Comparison of ENCODE assay signal across 25 mouse cellular contexts in the genomic region with DNA sequence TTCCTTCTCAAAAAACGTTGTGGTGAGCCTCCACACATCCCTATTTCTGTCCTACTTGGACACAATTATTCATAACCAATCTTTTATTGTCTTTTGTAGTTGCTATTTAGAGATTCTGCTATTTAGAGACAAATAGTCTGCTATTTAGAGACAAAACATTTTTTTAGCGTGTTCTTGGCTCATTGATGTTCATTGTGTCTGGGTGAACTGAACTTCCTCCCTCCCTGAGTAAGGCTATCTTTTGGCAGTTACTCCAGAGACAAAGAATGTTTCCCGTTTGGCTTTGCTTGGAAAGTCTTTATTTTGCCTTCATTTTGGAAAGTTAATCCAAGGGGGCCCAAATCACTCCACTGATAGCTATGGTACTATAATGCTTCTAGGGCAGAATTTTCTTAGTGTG.
A peak's percentile ranks its signal among the peaks of the same experiment; 100 is the strongest.
DNase-seq lines count a peak whose midpoint lies in the region; ATAC-seq and TF ChIP-seq lines count a peak whose summit lies in the region.
"Had no signal": no experiment of that assay in that cellular context is flagged by ENCODE, and none has a peak within 500 bp of the region (broad histone marks: within the 10 kb centered on the region; RNA-seq: fewer than 3 reads in every experiment).

No protein-coding gene starts in this region.

- no peaks in the 10 kb centered on the region for H3K36me3 ChIP-seq in heart, postnatal 0 days (replicated peaks; ENCODE audit: control insufficient read depth, insufficient read depth, low read length)
- no peaks in the 10 kb centered on the region for H3K36me3 ChIP-seq in heart, embryonic 12.5 days
- no peaks in the 10 kb centered on the region for H3K36me3 ChIP-seq in kidney, embryonic 14.5 days (ENCODE audit: control insufficient read depth, insufficient read depth, low read length)
- H3K36me3 ChIP-seq in kidney, embryonic 15.5 days, result no peaks in the 10 kb centered on the region
- no peaks in the 10 kb centered on the region for H3K36me3 ChIP-seq in lung, embryonic 16.5 days (ENCODE audit: control insufficient read depth, insufficient read depth, low read length)
- H3K36me3 ChIP-seq: embryonic facial prominence, embryonic 10.5 days; embryonic facial prominence, embryonic 13.5 days; forebrain, embryonic 12.5 days; forebrain, embryonic 15.5 days; heart, embryonic 13.5 days; hindbrain, embryonic 10.5 days; hindbrain, embryonic 13.5 days had no signal

- WGBS in heart, postnatal 0 days, result 35% methylated on average over 3 of the region's 3 CpGs
- WGBS in heart, embryonic 12.5 days, result 41% methylated on average over 3 of the region's 3 CpGs
- whole genome bisulfite sequencing in kidney, embryonic 14.5 days, result 51% methylated on average over 3 of the region's 3 CpGs
- WGBS in kidney, embryonic 15.5 days, result 52% methylated on average over 3 of the region's 3 CpGs
- 45% methylated on average over 3 of the region's 3 CpGs for WGBS in lung, embryonic 16.5 days

- H3K27ac ChIP-seq in heart, postnatal 0 days (ENCODE audit: low read depth), result no peak overlapping the region
- H3K27ac ChIP-seq in heart, embryonic 12.5 days (ENCODE audit: poor library complexity, severe bottlenecking), result no peak overlapping the region
- peak overlapping the region; percentile 11; the same call in 1 of the 2 replicates for H3K27ac ChIP-seq in kidney, embryonic 14.5 days (ENCODE audit: low read depth, low read length)
- no peak overlapping the region for H3K27ac ChIP-seq in kidney, embryonic 15.5 days
- peak overlapping the region; percentile 57; the same call in 1 of the 2 replicates for H3K27ac ChIP-seq in lung, embryonic 16.5 days (ENCODE audit: low read length)
- H3K27ac ChIP-seq: embryonic facial prominence, embryonic 10.5 days; embryonic facial prominence, embryonic 13.5 days; forebrain, embryonic 12.5 days; forebrain, embryonic 15.5 days; heart, embryonic 13.5 days; hindbrain, embryonic 10.5 days; hindbrain, embryonic 13.5 days had no signal

- H3K9ac ChIP-seq in heart, postnatal 0 days (replicated peaks; ENCODE audit: low read depth, low read length), result no peak overlapping the region
- no peak overlapping the region for H3K9ac ChIP-seq in heart, embryonic 12.5 days
- H3K9ac ChIP-seq in kidney, embryonic 14.5 days (ENCODE audit: low read depth, low read length), result no peak overlapping the region
- no peak overlapping the region for H3K9ac ChIP-seq in kidney, embryonic 15.5 days
- no peak overlapping the region for H3K9ac ChIP-seq in lung, embryonic 16.5 days (ENCODE audit: low read length)
- H3K9ac ChIP-seq: embryonic facial prominence, embryonic 13.5 days; forebrain, embryonic 12.5 days; forebrain, embryonic 15.5 days; heart, embryonic 13.5 days; hindbrain, embryonic 13.5 days had no signal

- no peaks in the 10 kb centered on the region for H3K4me1 ChIP-seq in heart, postnatal 0 days (ENCODE audit: control insufficient read depth, insufficient read depth)
- no peaks in the 10 kb centered on the region for H3K4me1 ChIP-seq in heart, embryonic 12.5 days (replicated peaks)
- no peaks in the 10 kb centered on the region for H3K4me1 ChIP-seq in kidney, embryonic 14.5 days (ENCODE audit: control insufficient read depth, insufficient read depth, low read length)
- no peaks in the 10 kb centered on the region for H3K4me1 ChIP-seq in kidney, embryonic 15.5 days
- H3K4me1 ChIP-seq in lung, embryonic 16.5 days (replicated peaks; ENCODE audit: control insufficient read depth, insufficient read depth, low read length), result no peaks in the 10 kb centered on the region
- H3K4me1 ChIP-seq: embryonic facial prominence, embryonic 10.5 days; embryonic facial prominence, embryonic 13.5 days; forebrain, embryonic 12.5 days; forebrain, embryonic 15.5 days; heart, embryonic 13.5 days; hindbrain, embryonic 10.5 days; hindbrain, embryonic 13.5 days had no signal

- H3K9me3 ChIP-seq in heart, postnatal 0 days (replicated peaks; ENCODE audit: control insufficient read depth, low read length), result no peaks in the 10 kb centered on the region
- H3K9me3 ChIP-seq in heart, embryonic 12.5 days (replicated peaks), result no peaks in the 10 kb centered on the region
- no peaks in the 10 kb centered on the region for H3K9me3 ChIP-seq in kidney, embryonic 14.5 days (ENCODE audit: control insufficient read depth, low read length)
- no peaks in the 10 kb centered on the region for H3K9me3 ChIP-seq in kidney, embryonic 15.5 days (replicated peaks)
- no peaks in the 10 kb centered on the region for H3K9me3 ChIP-seq in lung, embryonic 16.5 days (ENCODE audit: control insufficient read depth, low read length)
- H3K9me3 ChIP-seq: embryonic facial prominence, embryonic 10.5 days; embryonic facial prominence, embryonic 13.5 days; forebrain, embryonic 12.5 days; forebrain, embryonic 15.5 days; heart, embryonic 13.5 days; hindbrain, embryonic 10.5 days; hindbrain, embryonic 13.5 days had no signal

- H3K4me3 ChIP-seq in heart, postnatal 0 days (ENCODE audit: low read depth, low read length), result no peak overlapping the region
- H3K4me3 ChIP-seq in heart, embryonic 12.5 days, result no peak overlapping the region
- H3K4me3 ChIP-seq in kidney, embryonic 14.5 days (ENCODE audit: low read length), result no peak overlapping the region
- no peak overlapping the region for H3K4me3 ChIP-seq in kidney, embryonic 15.5 days (replicated peaks)
- H3K4me3 ChIP-seq in lung, embryonic 16.5 days (ENCODE audit: low read length), result no peak overlapping the region
- H3K4me3 ChIP-seq: embryonic facial prominence, embryonic 10.5 days; embryonic facial prominence, embryonic 13.5 days; erythroblast, embryonic 14.5 days; forebrain, embryonic 12.5 days; forebrain, embryonic 15.5 days; heart, embryonic 13.5 days; hindbrain, embryonic 10.5 days; hindbrain, embryonic 13.5 days had no signal

- no peak for TF ChIP-seq EP300 in heart, postnatal 0 days (IDR thresholded peaks at IDR 0.05; ENCODE audit: low read depth)

- DNase-seq in heart, postnatal 0 days (ENCODE audit: low spot score), result peak; percentile 31
- DNase-seq in lung, postnatal 10 days, result no peak
- DNase-seq: adrenal gland, adult 2 months; adrenal gland, postnatal 14 days; cerebellum, adult 11 months; cerebellum, adult 2 months; cerebellum, adult 9-11 months; cerebellum, postnatal 25 days; embryo, embryonic 11 days; gastrocnemius, postnatal 25 days; heart, postnatal 36 days had no signal

- no peak overlapping the region for H3K4me2 ChIP-seq in heart, postnatal 0 days (ENCODE audit: low read depth, low read length)
- H3K4me2 ChIP-seq in heart, embryonic 12.5 days, result no peak overlapping the region
- H3K4me2 ChIP-seq in kidney, embryonic 14.5 days (replicated peaks; ENCODE audit: low read depth, low read length), result no peak overlapping the region
- H3K4me2 ChIP-seq in kidney, embryonic 15.5 days, result no peak overlapping the region
- no peak overlapping the region for H3K4me2 ChIP-seq in lung, embryonic 16.5 days (ENCODE audit: low read depth, low read length)
- H3K4me2 ChIP-seq: embryonic facial prominence, embryonic 13.5 days; forebrain, embryonic 12.5 days; forebrain, embryonic 15.5 days; heart, embryonic 13.5 days; hindbrain, embryonic 13.5 days had no signal

- TF ChIP-seq CTCF in heart, postnatal 0 days (IDR thresholded peaks at IDR 0.05; ENCODE audit: low read depth), result no peak

- no peaks in the 10 kb centered on the region for H3K27me3 ChIP-seq in heart, postnatal 0 days (ENCODE audit: control insufficient read depth, insufficient read depth, low read length)
- H3K27me3 ChIP-seq in heart, embryonic 12.5 days (replicated peaks), result no peaks in the 10 kb centered on the region
- H3K27me3 ChIP-seq in kidney, embryonic 14.5 days (ENCODE audit: control insufficient read depth, insufficient read depth, low read length), result no peaks in the 10 kb centered on the region
- H3K27me3 ChIP-seq in kidney, embryonic 15.5 days, result no peaks in the 10 kb centered on the region
- no peaks in the 10 kb centered on the region for H3K27me3 ChIP-seq in lung, embryonic 16.5 days (ENCODE audit: control insufficient read depth, insufficient read depth, low read depth, low read length)
- H3K27me3 ChIP-seq: embryonic facial prominence, embryonic 13.5 days; forebrain, embryonic 15.5 days; heart, embryonic 13.5 days; hindbrain, embryonic 13.5 days had no signal

- no peak for ATAC-seq in heart, postnatal 0 days (ENCODE audit: insufficient read depth, low read depth)
- no peak for ATAC-seq in heart, embryonic 12.5 days (ENCODE audit: insufficient number of reproducible peaks, low FRiP score)
- no peak for ATAC-seq in kidney, embryonic 14.5 days (ENCODE audit: low FRiP score, low TSS enrichment)
- ATAC-seq in kidney, embryonic 15.5 days (replicated peaks; ENCODE audit: low FRiP score), result no peak
- no peak; the same call in 1 of the 2 replicates for ATAC-seq in lung, embryonic 16.5 days (ENCODE audit: low read depth)
- ATAC-seq: CD4-positive, CD25-positive, alpha-beta regulatory T cell, adult 4 months; forebrain, embryonic 15.5 days; hindbrain, embryonic 16.5 days had no signal

Comparison
In these comparisons a context has a peak if more than half of its experiments do, and no peak if none do; other contexts are left out.
1. H3K27ac ChIP-seq: peak in kidney, embryonic 14.5 days (single experiment) and lung, embryonic 16.5 days (single experiment); none in heart, postnatal 0 days (single experiment), heart, embryonic 12.5 days (single experiment) and kidney, embryonic 15.5 days (single experiment).